Mouse (Mus musculus): ENCODE results near the gene 2700049A03Rik.

GRCm38 (mm10) chr12:71116411-71116810 is 20.2 kb upstream of the 2700049A03Rik start:
- TF ChIP-seq EP300 (IDR thresholded peaks at IDR 0.05; ENCODE audit: low read depth) (no peak), CTCF (IDR thresholded peaks at IDR 0.05; ENCODE audit: low read depth) (no peak)
